Mouse (Mus musculus) heart, postnatal 10 days (tissue): ENCODE data around the gene Pcbp2. TPM values are rescaled to one million over a fixed set of nuclear protein-coding genes. Genes with fewer than 3 reads are reported as not detected.

Source experiments
- DNase-seq, 2 experiments: peaks; one replicate each; pipeline ENCODE4 v3.0.0; 2021
- intact Hi-C: fragments of 180-260 bp; cut with DNase I; formaldehyde crosslinking; loops from one replicate; pipeline ENCODE4 v1.15.1; 2025
- total RNA-seq, 2 experiments: library from RNA; stranded (reverse); gene quantifications; 2 replicates each; pipeline ENCODE4 v1.2.3; 2021

Pcbp2 gene
- total RNA-seq, 2 experiments from 2014 or later: 547 to 592 TPM

- no peak for DNase-seq
- intact Hi-C loops: no loop called here
These were observed 33.8 kb downstream of the Pcbp2 start for GRCm38 (mm10) chr15:102503924-102504782.

- DNase-seq: no peak
- intact Hi-C loops: no loop called here
These were observed 34.9 kb downstream of the Pcbp2 start for GRCm38 (mm10) chr15:102505073-102505769.

- no peak for DNase-seq
- intact Hi-C loops: no loop called here
These were observed 35.6 kb downstream of the Pcbp2 start for GRCm38 (mm10) chr15:102505770-102506463.

DNA sequence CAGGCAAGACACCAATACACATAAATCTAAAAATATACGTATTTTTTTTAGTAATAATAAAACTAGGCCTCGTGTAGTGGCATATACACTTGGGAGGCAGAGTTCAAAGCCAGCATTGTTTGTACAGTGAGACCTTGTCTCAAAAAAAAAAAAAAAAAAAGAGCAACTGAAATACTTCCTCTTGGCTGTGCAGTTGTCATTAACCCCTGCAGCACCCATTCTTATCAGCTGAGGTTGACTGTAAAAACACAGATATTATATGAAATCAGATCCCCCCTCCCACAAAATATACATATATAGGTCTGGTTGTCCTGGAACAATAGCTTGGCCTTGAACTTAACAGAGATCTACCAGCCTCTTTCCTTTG is 36.1 kb downstream of the Pcbp2 start:
- intact Hi-C loops: no loop called here
- DNase-seq: no peak

GRCm38 (mm10) chr15:102506864-102507263 is 36.5 kb downstream of the Pcbp2 start:
- intact Hi-C loops: no loop called here
- DNase-seq: no peak

- intact Hi-C loops: no loop called here
- DNase-seq: no peak
These were observed 37.2 kb downstream of the Pcbp2 start for GRCm38 (mm10) chr15:102507561-102507960.

- intact Hi-C loops: no loop called here
- no peak for DNase-seq
These were observed 38.0 kb downstream of the Pcbp2 start for GRCm38 (mm10) chr15:102508336-102508735.

DNA sequence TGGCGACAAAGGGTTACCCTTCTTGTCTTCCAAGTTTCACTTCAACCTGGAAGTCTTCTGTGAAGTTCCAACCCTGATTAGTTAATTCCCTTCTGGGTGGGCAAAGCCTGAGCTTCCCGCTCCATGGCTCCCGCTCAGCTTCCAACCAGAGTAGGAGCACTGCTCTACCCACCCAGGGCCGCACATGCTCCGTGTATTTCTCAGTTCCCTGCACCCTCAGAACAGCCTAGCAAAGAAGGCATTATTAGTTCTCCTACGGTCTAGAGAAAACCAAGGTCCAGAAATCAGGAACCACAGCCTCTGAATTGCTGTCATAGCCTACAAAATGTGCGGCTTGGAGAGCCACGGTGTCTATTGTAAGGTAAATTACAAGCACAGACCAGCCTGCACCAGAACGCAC is 39.8 kb downstream of the Pcbp2 start:
- intact Hi-C loops: no loop called here
- no peak for DNase-seq

DNA sequence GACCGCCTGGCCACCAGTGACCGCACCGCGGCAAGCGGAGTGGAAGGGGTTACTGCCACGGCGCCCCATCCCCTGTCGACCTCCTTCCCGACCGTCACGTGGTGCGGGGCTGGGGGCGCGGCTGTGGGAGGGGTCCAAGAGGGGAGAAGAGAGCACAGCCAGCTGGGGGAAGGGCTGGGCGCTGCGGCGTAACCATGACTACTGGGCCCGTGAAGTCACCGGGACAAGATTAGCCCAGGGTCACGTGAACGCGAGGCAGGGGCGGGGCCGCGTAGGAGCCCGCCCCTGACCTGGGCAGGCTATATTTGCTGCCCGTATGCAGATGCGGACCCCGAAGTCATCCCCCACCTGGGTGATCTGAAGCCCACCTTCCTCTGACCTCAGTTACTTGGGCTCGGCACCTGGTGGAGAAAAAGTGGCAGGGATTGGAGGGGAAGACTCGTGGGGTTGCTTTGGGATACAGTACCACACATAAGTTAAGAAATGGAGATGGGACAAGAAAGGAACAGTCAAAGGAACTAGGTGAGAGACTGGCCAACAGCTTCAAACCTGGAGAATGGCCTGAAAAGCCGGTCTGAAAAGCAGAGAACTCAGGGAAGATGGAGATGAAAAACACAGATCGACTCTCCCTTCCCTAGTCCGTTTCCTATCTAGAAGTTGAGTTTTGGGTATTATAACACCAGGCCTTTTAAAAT is 40.4 kb downstream of the Pcbp2 start:
- peak; percentile 87 to 88 for DNase-seq
- intact Hi-C loops: no loop called here

DNA sequence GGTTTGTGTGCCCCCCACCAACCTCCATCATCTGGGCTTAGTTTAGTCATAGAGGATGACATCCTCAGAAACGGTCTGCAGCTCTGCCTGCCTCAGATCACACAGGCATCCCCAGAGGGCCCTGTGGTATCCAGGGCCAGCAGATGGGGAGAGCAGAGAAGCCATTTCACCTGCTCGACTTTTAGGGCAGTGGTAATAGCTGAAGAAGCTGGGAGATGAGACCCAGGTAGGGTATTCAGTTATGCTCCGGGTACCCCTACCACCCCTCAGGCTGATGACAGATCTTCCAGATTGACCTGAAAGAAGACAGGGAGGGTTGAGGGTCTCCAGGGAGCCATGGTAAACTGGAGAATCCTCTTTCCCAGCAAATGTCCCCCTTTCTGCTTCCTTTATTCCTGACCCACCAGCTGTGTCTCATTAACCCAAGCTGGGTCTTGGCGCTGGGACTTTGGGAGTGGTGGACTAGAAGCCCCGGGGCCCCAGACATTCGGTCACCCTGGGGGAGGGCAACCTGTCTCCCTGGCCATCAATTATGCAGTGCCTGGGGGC is 41.0 kb downstream of the Pcbp2 start:
- intact Hi-C loops: no loop called here
- no peak for DNase-seq

DNA sequence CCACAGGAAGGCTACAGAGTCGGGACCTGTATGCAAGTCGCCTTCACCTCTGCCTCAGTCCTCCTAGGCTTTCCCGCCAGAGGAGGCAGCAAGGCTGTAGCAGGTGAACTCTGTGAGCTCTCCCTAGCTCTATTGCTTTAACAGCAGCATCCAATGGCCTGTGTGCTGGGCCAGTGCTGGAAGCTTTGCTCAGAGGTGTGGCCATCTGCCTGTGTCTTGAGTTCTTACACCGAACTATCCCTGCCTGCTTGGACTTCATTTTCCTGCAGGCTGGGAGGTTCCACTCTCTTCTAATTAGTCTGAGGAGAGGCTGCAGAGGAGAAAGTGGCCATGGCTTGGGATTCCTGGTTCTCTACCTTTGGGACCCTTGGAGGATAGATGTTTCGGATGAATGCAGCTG is 41.7 kb downstream of the Pcbp2 start:
- no peak for DNase-seq
- intact Hi-C loops: no loop called here

GRCm38 (mm10) chr15:102512471-102512870 is 42.1 kb downstream of the Pcbp2 start:
- intact Hi-C loops: no loop called here

GRCm38 (mm10) chr15:102513004-102513403 is 42.7 kb downstream of the Pcbp2 start:
- DNase-seq: no peak
- intact Hi-C loops: no loop called here

More at GRCm38 (mm10) chr15:102512471-102512870, 42.1 kb downstream of the Pcbp2 start:
- DNase-seq: no peak

DNA sequence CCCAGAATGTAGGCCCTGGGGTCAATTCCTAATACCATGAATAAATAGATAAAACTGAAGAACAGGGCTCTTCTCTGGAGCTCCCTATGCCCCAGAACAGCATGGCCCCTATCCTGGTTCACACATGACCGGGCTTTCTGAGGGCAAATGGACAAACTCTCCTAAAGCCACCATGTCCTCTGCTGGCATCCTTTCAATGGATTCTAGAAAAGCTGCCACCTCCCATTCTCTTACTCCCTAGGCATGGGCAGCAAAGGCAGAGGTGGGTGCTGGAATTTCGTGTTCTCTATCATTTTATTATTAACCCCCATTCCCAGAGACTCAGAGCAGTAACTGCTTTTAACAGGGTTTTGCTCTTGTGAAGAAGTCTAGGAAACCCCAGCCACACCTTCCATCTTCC is 44.9 kb downstream of the Pcbp2 start:
- DNase-seq: no peak
- intact Hi-C loops: no loop called here

GRCm38 (mm10) chr15:102515791-102516190 is 45.5 kb downstream of the Pcbp2 start:
- DNase-seq: no peak
- intact Hi-C loops: no loop called here

- intact Hi-C loops: no loop called here
- peak in 1 of 2 experiments; percentile 43 for DNase-seq
These were observed 46.0 kb downstream of the Pcbp2 start for GRCm38 (mm10) chr15:102516293-102516692.

DNA sequence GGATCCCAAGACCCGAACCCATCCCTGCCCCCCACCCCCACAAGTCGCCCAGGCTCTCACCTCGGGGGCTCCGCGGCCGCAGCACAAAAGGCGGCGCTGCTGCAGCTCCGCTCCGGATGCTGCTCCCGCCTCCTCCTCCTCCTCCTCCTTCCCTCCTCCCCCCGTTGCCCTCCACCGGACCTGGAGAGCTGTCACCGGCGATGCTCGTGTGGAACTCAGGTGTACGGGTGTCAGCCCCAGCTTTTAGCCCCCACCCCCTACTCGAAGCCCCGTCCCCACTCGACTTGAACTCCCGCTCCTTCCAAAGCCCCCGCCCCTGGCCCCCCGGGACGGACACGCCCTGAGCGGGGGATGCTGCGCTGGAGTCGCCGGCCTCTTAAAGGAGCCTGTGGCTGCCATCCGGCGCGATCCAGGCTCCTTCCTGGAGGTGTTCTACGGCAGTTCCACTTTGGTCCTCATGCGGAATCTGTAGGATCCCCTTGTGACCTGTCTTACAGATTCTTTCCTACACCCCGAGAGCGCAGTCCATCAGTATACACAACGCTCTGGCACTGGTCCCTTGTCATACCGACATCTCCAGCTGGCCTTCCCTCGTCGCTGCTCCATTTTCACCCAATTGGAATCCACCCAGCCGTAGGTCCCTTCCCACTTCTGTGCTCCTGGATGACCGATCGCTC is 46.5 kb downstream of the Pcbp2 start, which contains the start of gene Map3k12:
Gene Map3k12 (minus strand): TSS at position 337 of the 677 bp plus-strand sequence.
- intact Hi-C loops: no loop called here
- DNase-seq: peak; percentile 81 to 82

DNA sequence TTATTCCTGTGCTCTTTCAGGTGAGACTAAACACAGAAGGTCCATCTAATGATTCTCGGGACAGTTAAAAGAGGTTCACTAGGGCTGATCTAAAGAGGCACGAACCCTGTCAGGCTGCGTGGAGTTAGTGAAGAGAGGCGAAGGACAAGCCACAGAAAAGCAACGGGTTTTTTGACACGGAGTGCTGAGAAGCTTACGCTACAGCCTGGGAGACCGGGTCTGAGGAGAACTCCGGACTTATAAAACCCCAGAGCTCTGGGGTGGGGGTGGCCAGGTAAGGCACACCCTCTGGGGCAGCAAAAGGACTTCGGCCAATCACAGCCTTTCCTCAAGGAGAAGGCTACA is 47.3 kb downstream of the Pcbp2 start:
- DNase-seq: no peak
- intact Hi-C loops: no loop called here

- DNase-seq: peak; percentile 99 to 100
- intact Hi-C loops: loop anchor here (2.0 kb wide), 1 partner anchor 49 kb away; no protein-coding TSS in a partner anchor
These were observed 47.9 kb downstream of the Pcbp2 start, which contains the start of gene Tarbp2 for GRCm38 (mm10) chr15:102517976-102518858. Gene Tarbp2 (plus strand): TSS chr15:102518192.
